In the genomic region with DNA sequence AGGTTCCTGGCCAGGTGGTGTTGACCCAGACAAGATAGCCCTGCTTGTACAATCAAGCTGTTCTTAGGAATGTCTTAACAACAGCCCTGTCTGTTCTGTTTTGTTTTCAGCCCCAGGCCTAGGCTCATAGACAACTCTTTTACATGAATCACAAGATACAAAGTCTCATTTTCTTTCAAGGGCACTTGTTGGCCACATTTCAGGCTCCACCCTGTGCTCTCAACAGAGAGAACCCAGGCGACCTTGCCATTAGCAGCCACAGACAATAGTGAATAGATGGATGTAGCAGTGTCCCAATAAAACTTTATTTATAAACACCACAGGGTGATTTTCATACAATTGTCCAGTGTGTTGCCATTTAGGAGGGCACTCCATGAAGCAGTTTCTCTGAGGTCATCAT, we compare ENCODE assay signal across 17 mouse cellular contexts. TPM values are rescaled to one million over a fixed set of nuclear protein-coding genes. Genes with fewer than 3 reads are reported as not detected.
DNase-seq lines count a peak whose midpoint lies in the region.
"Had no signal": no experiment of that assay in that cellular context is flagged by ENCODE, and none has a peak within 500 bp of the region (broad histone marks: within the 10 kb centered on the region; RNA-seq: fewer than 3 reads in every experiment).

No protein-coding gene starts in this region.

- no peaks in the 10 kb centered on the region for H3K9me3 ChIP-seq in heart, embryonic 10.5 days
- H3K9me3 ChIP-seq: embryonic facial prominence, embryonic 13.5 days; forebrain, embryonic 13.5 days; heart, embryonic 13.5 days; hindbrain, embryonic 15.5 days had no signal

- peaks cover 14% of the 10 kb centered on the region for H3K4me1 ChIP-seq in heart, embryonic 10.5 days

- WGBS in heart, embryonic 10.5 days: 57% methylated on average over 1 of the region's 1 CpGs

- no peaks in the 10 kb centered on the region for H3K27me3 ChIP-seq in heart, embryonic 10.5 days (ENCODE audit: insufficient read depth, poor library complexity, severe bottlenecking)
- H3K27me3 ChIP-seq: embryonic facial prominence, embryonic 13.5 days; forebrain, embryonic 13.5 days; heart, embryonic 13.5 days; hindbrain, embryonic 15.5 days had no signal

- H3K4me3 ChIP-seq in heart, embryonic 10.5 days: no peak overlapping the region
- H3K4me3 ChIP-seq: embryonic facial prominence, embryonic 13.5 days; forebrain, embryonic 13.5 days; gastrocnemius, adult 2 months; heart, embryonic 13.5 days; hindbrain, embryonic 15.5 days had no signal

- DNase-seq in adrenal gland, postnatal 14 days: peak; percentile 56
- DNase-seq in adrenal gland, postnatal 4 days (ENCODE audit: low spot score in 2 of 2): no peak
- DNase-seq in testis, postnatal 14 days (ENCODE audit: low spot score): peak; percentile 69
- no peak for DNase-seq in testis, postnatal 10 days (ENCODE audit: low spot score)
- DNase-seq in ZHBTc4 (ENCODE audit: low read depth, low spot score): peak; percentile 87
- no peak for DNase-seq in heart, embryonic 10.5 days (ENCODE audit: low spot score)
- DNase-seq: cerebellum, adult 18-20 months; cerebellum, adult 9-11 months; cerebellum, postnatal 36 days; forebrain, postnatal 0 days; gastrocnemius, adult 2 months; gastrocnemius, postnatal 25 days; heart, postnatal 36 days had no signal

- no peak overlapping the region for H3K27ac ChIP-seq in heart, embryonic 10.5 days
- H3K27ac ChIP-seq: embryonic facial prominence, embryonic 13.5 days; forebrain, embryonic 13.5 days; gastrocnemius, adult 2 months; heart, embryonic 13.5 days; hindbrain, embryonic 15.5 days had no signal

- peaks cover 14% of the 10 kb centered on the region for H3K36me3 ChIP-seq in heart, embryonic 10.5 days

RNA-seq across cellular contexts. Expression of a gene that starts 2.9 kb away (rescaled TPM):
- 21.3 and 30.5 TPM in 2 replicates for total RNA-seq in adrenal gland, postnatal 14 days (2021)
- 10 to 100 TPM; 31.5 to 36.3 TPM for total RNA-seq in adrenal gland, postnatal 4 days (2021)
- polyA plus RNA-seq in heart, embryonic 10.5 days (2016; fragmentation: Nextera tagmentation; extraction: Ambion mirVana): 16.6 and 21.3 TPM in 2 replicates

RNA-seq across cellular contexts. Expression of a gene that starts 39.1 kb away (rescaled TPM):
- total RNA-seq in adrenal gland, postnatal 14 days (2021): 173 and 195 TPM in 2 replicates
- total RNA-seq in adrenal gland, postnatal 4 days (2021): 100 to 1,000 TPM; 308 to 320 TPM
- polyA plus RNA-seq in heart, embryonic 10.5 days (2016; fragmentation: Nextera tagmentation; extraction: Ambion mirVana): 405 and 415 TPM in 2 replicates

Comparison
In these comparisons a context has a peak if more than half of its experiments do, and no peak if none do; other contexts are left out.
1. DNase-seq: peak in adrenal gland, postnatal 14 days (single experiment), testis, postnatal 14 days (single experiment) and ZHBTc4 (single experiment); none in adrenal gland, postnatal 4 days (0 of 2), testis, postnatal 10 days (single experiment) and heart, embryonic 10.5 days (single experiment).